In the genomic region with DNA sequence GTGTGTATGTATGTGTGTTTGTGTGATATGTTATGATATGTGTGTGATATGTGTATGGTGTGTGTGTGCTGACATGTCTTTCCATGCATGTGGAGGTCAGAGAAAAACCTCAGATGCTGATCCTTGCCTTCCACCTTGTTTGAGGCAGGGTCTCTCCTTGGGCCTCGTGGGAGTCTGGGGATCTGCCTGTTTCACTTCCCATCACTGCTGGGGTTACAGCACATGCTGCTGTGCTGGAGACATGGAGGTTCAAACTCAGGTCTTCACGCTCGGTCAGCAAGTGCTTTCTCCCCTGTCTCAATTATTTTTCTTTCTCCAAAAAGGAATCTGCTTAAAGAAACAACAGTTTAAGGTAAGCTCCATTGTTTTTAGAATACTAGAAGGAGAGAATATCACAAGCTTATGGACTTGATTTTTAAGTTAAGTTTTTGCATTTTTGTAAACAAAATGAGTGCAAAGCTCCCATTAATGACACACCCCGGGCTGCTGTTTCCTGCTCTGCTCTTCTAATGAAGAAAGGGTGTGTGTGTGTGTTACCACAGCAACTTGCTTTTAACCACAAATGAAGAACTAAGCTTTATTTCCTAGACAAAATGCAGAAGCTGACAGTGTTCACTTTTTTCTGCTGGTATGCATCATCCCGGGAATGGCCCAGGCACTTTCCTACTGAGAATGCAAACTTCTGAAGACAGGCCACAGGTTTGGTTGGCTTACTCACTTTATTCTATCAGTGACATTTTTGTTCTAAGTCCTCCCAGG, we compare ENCODE assay signal across 25 mouse cellular contexts. TPM values are rescaled to one million over a fixed set of nuclear protein-coding genes. Genes with fewer than 3 reads are reported as not detected.
DNase-seq lines count a peak whose midpoint lies in the region; ATAC-seq and TF ChIP-seq lines count a peak whose summit lies in the region.
"Had no signal": no experiment of that assay in that cellular context is flagged by ENCODE, and none has a peak within 500 bp of the region (broad histone marks: within the 10 kb centered on the region; RNA-seq: fewer than 3 reads in every experiment).

No protein-coding gene starts in this region.

- 89% methylated on average over 5 of the region's 5 CpGs for WGBS in cerebellum, adult 2 months

- no peaks in the 10 kb centered on the region for H3K27me3 ChIP-seq in cerebellum, adult 2 months (ENCODE audit: control insufficient read depth, insufficient read depth, low read length)
- H3K27me3 ChIP-seq: intestine, embryonic 15.5 days; stomach, embryonic 15.5 days had no signal

- H3K4me3 ChIP-seq in cerebellum, adult 2 months (replicated peaks; ENCODE audit: insufficient read depth, low read depth, low read length): no peak overlapping the region
- H3K4me3 ChIP-seq: intestine, embryonic 15.5 days; stomach, embryonic 15.5 days had no signal

- no peak for TF ChIP-seq POLR2A in cerebellum, adult 2 months (IDR thresholded peaks at IDR 0.05; ENCODE audit: borderline replicate concordance, insufficient read depth, low read length)

- H3K27ac ChIP-seq in cerebellum, adult 2 months (ENCODE audit: insufficient read depth, low read length): no peak overlapping the region
- H3K27ac ChIP-seq: intestine, embryonic 15.5 days; stomach, embryonic 15.5 days had no signal

- peak; percentile 97 for ATAC-seq in granulocyte monocyte progenitor cell, adult 5-6 weeks (replicated peaks; ENCODE audit: poor library complexity, severe bottlenecking)
- ATAC-seq in monocyte, adult 5-6 weeks (replicated peaks; ENCODE audit: insufficient number of reproducible peaks, low FRiP score, low TSS enrichment, poor library complexity, severe bottlenecking): peak; percentile 80
- ATAC-seq: intestine, embryonic 15.5 days had no signal

- H3K4me1 ChIP-seq in cerebellum, adult 2 months (ENCODE audit: control insufficient read depth, insufficient read depth, low read length): no peaks in the 10 kb centered on the region
- H3K4me1 ChIP-seq: intestine, embryonic 15.5 days; stomach, embryonic 15.5 days had no signal

- peak; percentile 39 for DNase-seq in 416B (ENCODE audit: low read depth)
- DNase-seq in CD4-positive, CD25-positive, alpha-beta regulatory T cell, adult 2 months (ENCODE audit: low read depth, low spot score): peak; percentile 57
- no peak for DNase-seq in layer of hippocampus, postnatal 25 days (ENCODE audit: extremely low spot score in 1 of 2, low spot score in 1 of 2)
- DNase-seq in cerebellum, adult 2 months: no peak
- no peak for DNase-seq in ovary, postnatal 14 days (ENCODE audit: low spot score)
- DNase-seq: adrenal gland, postnatal 36 days; cerebellum, postnatal 14 days; layer of hippocampus, postnatal 36 days; lung, adult 18-20 months; thymus, adult 2 months had no signal

- TF ChIP-seq CTCF in cerebellum, adult 2 months (IDR thresholded peaks at IDR 0.05; ENCODE audit: borderline replicate concordance, insufficient read depth, low read depth, low read length): no peak

RNA-seq across cellular contexts. Expression of gene Ifng, which starts 34.2 kb away (rescaled TPM):
- total RNA-seq in granulocyte monocyte progenitor cell, adult 5-6 weeks (2014; fragmentation: Nextera tagmentation): not detected in 2 replicates
- not detected in 2 replicates for total RNA-seq in granulocyte monocyte progenitor cell, adult 5-6 weeks (2017)
- 59.4 to 177 TPM (median 69.7 TPM) in 3 replicates for total RNA-seq in monocyte, adult 5-6 weeks (2017)
- total RNA-seq in layer of hippocampus, postnatal 25 days (2021): not detected
- polyA plus RNA-seq in cerebellum, adult 2 months (2012; rRNA removed): not detected in 2 replicates
- total RNA-seq: adrenal gland, postnatal 36 days; gastrocnemius, postnatal 4 days; layer of hippocampus, postnatal 36 days; left cerebral cortex, postnatal 36 days; liver, adult 2 months; midbrain, postnatal 0 days had no signal
- polyA plus RNA-seq: forebrain, embryonic 11.5 days; heart, embryonic 14.5 days; hindbrain, embryonic 11.5 days; intestine, embryonic 15.5 days; kidney, embryonic 14.5 days; midbrain, postnatal 0 days; neural tube, embryonic 14.5 days; small intestine, adult 2 months; stomach, embryonic 15.5 days; thymus, adult 2 months had no signal

RNA-seq across cellular contexts. Expression of gene Gm9049, which starts 52.7 kb away (rescaled TPM):
- total RNA-seq in granulocyte monocyte progenitor cell, adult 5-6 weeks (2014; fragmentation: Nextera tagmentation): not detected in 2 replicates
- 0.17 TPM in 1 of 2 replicates, not detected in the other for total RNA-seq in granulocyte monocyte progenitor cell, adult 5-6 weeks (2017)
- not detected in 3 replicates for total RNA-seq in monocyte, adult 5-6 weeks (2017)
- total RNA-seq in layer of hippocampus, postnatal 25 days (2021): not detected
- 0.05 and 0.07 TPM in 2 replicates for polyA plus RNA-seq in cerebellum, adult 2 months (2012; rRNA removed)
- total RNA-seq: adrenal gland, postnatal 36 days; gastrocnemius, postnatal 4 days; layer of hippocampus, postnatal 36 days; left cerebral cortex, postnatal 36 days; liver, adult 2 months; midbrain, postnatal 0 days had no signal
- polyA plus RNA-seq: forebrain, embryonic 11.5 days; heart, embryonic 14.5 days; hindbrain, embryonic 11.5 days; intestine, embryonic 15.5 days; kidney, embryonic 14.5 days; liver, adult 2 months; midbrain, postnatal 0 days; neural tube, embryonic 14.5 days; small intestine, adult 2 months had no signal

RNA-seq across cellular contexts. Expression of gene Gm9048, which starts 58.2 kb away (rescaled TPM):
- not detected in 2 replicates for total RNA-seq in granulocyte monocyte progenitor cell, adult 5-6 weeks (2014; fragmentation: Nextera tagmentation)
- not detected in 2 replicates for total RNA-seq in granulocyte monocyte progenitor cell, adult 5-6 weeks (2017)
- total RNA-seq in monocyte, adult 5-6 weeks (2017): not detected in 3 replicates
- total RNA-seq in layer of hippocampus, postnatal 25 days (2021): not detected
- polyA plus RNA-seq in cerebellum, adult 2 months (2012; rRNA removed): not detected in 2 replicates
- total RNA-seq: adrenal gland, postnatal 36 days; gastrocnemius, postnatal 4 days; layer of hippocampus, postnatal 36 days; left cerebral cortex, postnatal 36 days; liver, adult 2 months; midbrain, postnatal 0 days had no signal
- polyA plus RNA-seq: forebrain, embryonic 11.5 days; heart, embryonic 14.5 days; hindbrain, embryonic 11.5 days; intestine, embryonic 15.5 days; kidney, embryonic 14.5 days; large intestine, adult 2 months; liver, adult 2 months; midbrain, postnatal 0 days; neural tube, embryonic 14.5 days; small intestine, adult 2 months; stomach, embryonic 15.5 days; thymus, adult 2 months had no signal

Comparison
In these comparisons a context has a peak if more than half of its experiments do, and no peak if none do; other contexts are left out.
1. DNase-seq: peak in 416B (single experiment) and CD4-positive, CD25-positive, alpha-beta regulatory T cell, adult 2 months (single experiment); none in layer of hippocampus, postnatal 25 days (0 of 2), cerebellum, adult 2 months (0 of 2) and ovary, postnatal 14 days (single experiment).
2. RNA of gene Ifng, which starts 34.2 kb away (total RNA-seq): 59.4 to 177 TPM in monocyte, adult 5-6 weeks; not detected in granulocyte monocyte progenitor cell, adult 5-6 weeks and not detected in layer of hippocampus, postnatal 25 days; every median in the first group is over 10 times any median in the second.